Mouse (Mus musculus) G1E (cell line): ENCODE data around the gene Adcy9. TPM values are rescaled to one million over a fixed set of nuclear protein-coding genes. Genes with fewer than 3 reads are reported as not detected.

Experiments used
- ATAC-seq: 2 replicates; pipeline ENCODE4 v1.8.0; 2016; ENCODE audit warnings: mild to moderate bottlenecking; ENCODE audit not compliant: insufficient number of reproducible peaks, poor library complexity, low FRiP score, severe bottlenecking; ENCODE audit errors: extremely low read depth
- DNase-seq: peaks from one replicate; pipeline ENCODE4 v3.0.0; 2012; ENCODE audit warnings: low spot score
- H3K27me3 ChIP-seq: 2 replicates; pipeline ENCODE4 v1.6.1; 2012; ENCODE audit warnings: mild to moderate bottlenecking, low read length, inconsistent platforms; ENCODE audit not compliant: insufficient read depth
- H3K36me3 ChIP-seq: replicated peaks from 2 replicates; pipeline ENCODE3; 2012; ENCODE audit warnings: mild to moderate bottlenecking, inconsistent platforms
- H3K4me1 ChIP-seq: 2 replicates; pipeline ENCODE4 v1.6.1; 2012; ENCODE audit warnings: low read depth, low read length, inconsistent platforms, mixed read lengths; ENCODE audit not compliant: insufficient read depth
- H3K4me3 ChIP-seq: 2 replicates; pipeline ENCODE4 v1.5.1; 2012; ENCODE audit warnings: low read depth, mild to moderate bottlenecking, inconsistent platforms, low read length, moderate library complexity, mixed read lengths
- H3K9me3 ChIP-seq: replicated peaks from 2 replicates; pipeline ENCODE4 v1.6.1; 2012; ENCODE audit warnings: inconsistent platforms
- CTCF ChIP-seq: IDR thresholded peaks from 2 replicates; pipeline ENCODE4 v1.5.1; 2012; ENCODE audit warnings: low read depth, low read length, inconsistent platforms, mixed read lengths
- GATA1 ChIP-seq: IDR thresholded peaks from 2 replicates; pipeline ENCODE4 v1.6.1; 2012; ENCODE audit warnings: borderline replicate concordance, low read length, inconsistent platforms, mixed read lengths
- GATA2 ChIP-seq: IDR thresholded peaks from 2 replicates; pipeline ENCODE4 v1.6.1; 2012; ENCODE audit warnings: low read depth, low read length, inconsistent platforms, borderline replicate concordance
- POLR2AphosphoS5 ChIP-seq: IDR thresholded peaks from 2 replicates; pipeline ENCODE4 v1.6.1; 2012; ENCODE audit warnings: low read depth, low read length, inconsistent platforms; ENCODE audit not compliant: insufficient replicate concordance
- TAL1 ChIP-seq: conservative IDR thresholded peaks from 2 replicates; pipeline ENCODE4 v1.6.1; 2012; ENCODE audit warnings: low read depth, low read length, inconsistent platforms, mixed read lengths
- polyA plus RNA-seq: library from polyadenylated mRNA; stranded (reverse); fragments of >175 nt; gene quantifications from 2 replicates; pipeline ENCODE4 v1.2.3, GENCODE M21; 2012
- total RNA-seq, 2 experiments: library from RNA; stranded (forward) in 1 of 2; stranded (reverse) in 1 of 2; fragments of 200-1000 nt in 1 of 2; fragments of >200 nt in 1 of 2; fragmentation: Nextera tagmentation in 1 of 2; gene quantifications; 2 replicates each; pipeline ENCODE4 v1.2.3; 2014 to 2017

Adcy9 gene
- total and polyA plus RNA-seq, 3 experiments: 0.47 to 2.1 (median 0.83) TPM

DNA sequence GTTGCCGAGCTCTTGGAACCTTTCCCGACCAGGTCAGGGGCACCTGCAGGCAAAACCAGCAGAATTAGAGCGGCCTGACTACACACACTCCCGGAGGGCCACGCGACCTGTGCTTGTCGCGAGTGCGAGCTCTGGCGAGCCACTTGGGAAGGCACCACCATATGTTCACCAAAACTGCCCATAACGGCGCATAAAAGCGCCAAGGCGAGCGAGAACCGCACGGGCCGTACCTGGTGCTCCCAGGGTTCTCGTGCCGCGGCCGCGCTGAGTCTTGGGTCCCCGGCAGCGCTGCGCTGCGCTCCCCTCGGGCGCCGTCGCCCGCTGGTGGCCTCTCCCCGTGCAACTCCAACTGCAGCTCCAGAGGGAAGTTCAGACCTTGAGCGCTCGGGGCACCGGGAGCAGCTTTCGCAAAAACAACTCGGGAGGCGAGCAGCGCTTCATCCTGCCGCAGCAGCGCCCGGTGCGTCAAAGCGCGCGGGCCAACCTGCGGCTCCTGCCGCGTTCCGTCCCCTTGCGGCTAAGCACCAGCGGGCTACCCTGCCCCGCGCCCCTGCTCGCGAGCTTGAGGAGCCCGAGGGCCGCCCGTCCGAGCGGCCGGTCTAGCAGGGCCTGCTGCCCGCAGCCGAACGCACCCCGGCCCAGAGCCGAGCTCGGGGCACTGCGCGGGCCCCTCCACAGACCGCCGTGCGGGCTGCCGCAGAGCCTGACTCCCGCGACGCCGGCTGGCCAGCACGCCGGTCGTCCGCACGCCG is 576 bp downstream of the Adcy9 start:
- Histone ChIP-seq H3K9me3 (peaks cover 8% of the 10 kb centered on the region; the same call in 1 of the 2 replicates), H3K36me3 (peaks cover 4% of the 10 kb centered on the region), H3K4me3 (peak overlapping the region; percentile 69), H3K27me3 (peaks cover 19% of the 10 kb centered on the region; the same call in 1 of the 2 replicates), H3K4me1 (peaks cover 16% of the 10 kb centered on the region; the same call in 1 of the 2 replicates)
- DNase-seq (peak; percentile 7), ATAC-seq (no peak)
- TF ChIP-seq GATA1: no peak
- TF ChIP-seq POLR2AphosphoS5: no peak
- no peak for TF ChIP-seq GATA2
- no peak for TF ChIP-seq TAL1
- no peak for TF ChIP-seq CTCF

GRCm38 (mm10) chr16:4418776-4419545 is 1.3 kb downstream of the Adcy9 start:
- H3K36me3 ChIP-seq: peaks cover 4% of the 10 kb centered on the region
- peaks cover 16% of the 10 kb centered on the region for H3K4me1 ChIP-seq
- peaks cover 24% of the 10 kb centered on the region for H3K27me3 ChIP-seq
- no peak for ATAC-seq
- peak overlapping the region; percentile 69; the same call in 1 of the 2 replicates for H3K4me3 ChIP-seq
- DNase-seq: no peak
- TF ChIP-seq GATA1: no peak
- TF ChIP-seq CTCF: no peak
- TF ChIP-seq POLR2AphosphoS5: no peak
- no peak for TF ChIP-seq TAL1
- peaks cover 8% of the 10 kb centered on the region; the same call in 1 of the 2 replicates for H3K9me3 ChIP-seq

DNA sequence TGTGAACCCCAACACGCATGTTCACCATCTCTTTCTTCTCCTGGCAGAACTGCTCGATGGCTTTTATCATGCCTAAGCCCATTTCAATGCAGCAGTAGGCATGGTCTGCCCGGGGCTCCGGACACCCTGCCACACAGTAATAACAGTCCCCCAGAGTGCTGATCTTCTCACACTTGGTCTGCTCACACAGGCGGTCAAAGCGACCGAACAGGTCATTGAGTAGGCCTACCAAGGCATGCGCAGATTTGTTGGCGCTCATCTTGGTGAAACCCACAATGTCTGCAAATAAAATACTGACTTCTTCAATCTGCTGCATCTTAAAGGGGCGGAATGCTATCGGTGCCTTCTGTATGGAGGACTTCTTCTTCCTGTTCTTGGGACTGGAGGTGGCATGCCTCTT is 2.2 kb downstream of the Adcy9 start:
- H3K4me3 ChIP-seq: no peak overlapping the region

GRCm38 (mm10) chr16:4417455-4417854 is 2.8 kb downstream of the Adcy9 start:
- no peak for ATAC-seq
- H3K27me3 ChIP-seq: peaks cover 22% of the 10 kb centered on the region
- no peak for TF ChIP-seq CTCF
- TF ChIP-seq TAL1: no peak
- no peak for TF ChIP-seq POLR2AphosphoS5
- TF ChIP-seq GATA1: no peak
- no peak for TF ChIP-seq GATA2
- peaks cover 4% of the 10 kb centered on the region for H3K36me3 ChIP-seq
- H3K4me1 ChIP-seq: peaks cover 16% of the 10 kb centered on the region
- H3K4me3 ChIP-seq: no peak overlapping the region
- peaks cover 8% of the 10 kb centered on the region; the same call in 1 of the 2 replicates for H3K9me3 ChIP-seq
- DNase-seq: no peak

More for the DNA sequence above, 2.2 kb downstream of the Adcy9 start:
- Histone ChIP-seq H3K27me3 (peaks cover 22% of the 10 kb centered on the region), H3K4me1 (peaks cover 16% of the 10 kb centered on the region), H3K9me3 (peaks cover 8% of the 10 kb centered on the region; the same call in 1 of the 2 replicates), H3K36me3 (peaks cover 4% of the 10 kb centered on the region)
- DNase-seq (no peak), ATAC-seq (no peak)
- TF ChIP-seq TAL1: no peak
- no peak for TF ChIP-seq CTCF
- TF ChIP-seq POLR2AphosphoS5: no peak
- TF ChIP-seq GATA2: no peak
- TF ChIP-seq GATA1: no peak

GRCm38 (mm10) chr16:4414881-4415585 is 5.3 kb downstream of the Adcy9 start:
- DNase-seq (no peak), ATAC-seq (no peak)
- Histone ChIP-seq H3K9me3 (peaks cover 8% of the 10 kb centered on the region; the same call in 1 of the 2 replicates), H3K4me3 (no peak overlapping the region), H3K27me3 (peaks cover 19% of the 10 kb centered on the region), H3K4me1 (peaks cover 8% of the 10 kb centered on the region), H3K36me3 (peaks cover 4% of the 10 kb centered on the region)
- no peak for TF ChIP-seq TAL1
- no peak for TF ChIP-seq GATA2
- TF ChIP-seq POLR2AphosphoS5: no peak
- no peak for TF ChIP-seq GATA1
